Mouse (Mus musculus) urinary bladder, adult 18-20 months (tissue): Measurements from ENCODE around the gene Olfr586.

Experiments
- DNase-seq, 2 experiments: peaks; one replicate each; pipeline ENCODE4 v3.0.0; 2022; ENCODE audit warnings: low spot score in 2 of 2, mixed read lengths in 2 of 2

The Olfr586 gene

DNA sequence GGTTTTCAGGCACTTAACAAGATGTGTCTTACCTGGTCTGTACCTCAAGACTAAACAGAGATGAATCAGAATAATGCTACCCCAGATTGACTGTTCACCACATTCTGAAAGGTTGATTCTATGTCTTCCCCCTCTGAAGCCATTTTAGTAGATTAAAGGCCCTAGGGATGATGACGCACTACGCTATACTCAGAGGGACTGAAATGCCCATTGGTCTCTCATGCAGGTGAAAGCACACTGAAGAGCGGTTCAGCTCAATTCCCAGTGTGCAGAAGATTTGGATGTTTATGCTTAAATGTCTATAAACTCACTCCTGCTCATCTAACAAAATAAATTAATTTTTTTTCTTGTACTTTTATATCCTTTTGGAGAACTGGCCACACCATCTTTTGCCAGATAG is at the start of gene Olfr586:
TSS of gene Olfr586 (minus strand) at position 101 of the 400 bp plus-strand sequence.
- DNase-seq, result no peak

GRCm38 (mm10) chr7:103169697-103170096 is 44.3 kb upstream of the Olfr586 start:
- no peak for DNase-seq

DNA sequence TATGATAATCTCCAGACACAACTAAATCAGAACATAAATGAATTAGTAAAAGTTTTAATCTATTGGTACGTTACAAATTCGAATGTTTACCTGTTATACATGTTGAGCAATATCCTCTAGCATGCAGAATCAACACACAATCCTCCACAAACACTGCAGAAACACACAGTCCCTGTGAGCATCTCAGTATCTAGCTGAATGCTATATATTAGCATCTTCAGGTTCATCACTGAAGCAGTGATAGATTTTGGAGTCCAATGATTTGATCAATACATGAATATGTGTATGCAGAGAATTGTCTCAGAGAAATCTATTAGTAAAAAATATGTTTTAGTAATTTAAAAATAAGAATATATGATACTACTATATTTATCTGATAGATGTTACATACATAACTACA is 30.8 kb upstream of the Olfr586 start, which contains the start of gene Olfr589:
TSS of gene Olfr589 (minus strand) at position 101 of the 400 bp plus-strand sequence.
- DNase-seq, result no peak

DNA sequence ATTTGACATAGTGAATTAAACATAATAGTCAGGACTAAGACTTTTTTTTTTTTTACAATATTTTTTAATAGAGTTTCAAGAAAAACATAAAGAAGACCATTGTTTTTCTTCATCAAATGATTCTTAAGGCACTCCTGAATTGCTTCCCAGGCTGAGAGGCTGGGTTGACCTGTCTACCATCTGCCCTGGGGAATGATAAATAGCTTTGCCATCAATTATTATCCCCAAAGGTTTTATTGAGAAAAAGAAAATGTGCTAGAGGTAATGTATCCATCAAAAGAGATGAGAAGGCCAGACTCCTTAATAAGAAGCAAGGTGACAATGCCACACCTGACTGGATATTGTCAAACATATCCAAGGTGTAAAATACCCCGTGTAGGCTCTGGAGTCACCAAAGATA is 15.1 kb upstream of the Olfr586 start, which contains the start of gene Olfr588-ps1:
TSS of gene Olfr588-ps1 (plus strand) at position 301 of the 400 bp plus-strand sequence.
- no peak for DNase-seq

GRCm38 (mm10) chr7:103119406-103119805 is 6.0 kb downstream of the Olfr586 start:
- DNase-seq, result no peak

GRCm38 (mm10) chr7:103097420-103097819 is 28.0 kb downstream of the Olfr586 start, which contains the start of gene Olfr585:
Olfr585 (plus strand) TSS chr7:103097720.
- DNase-seq, result no peak

- no peak for DNase-seq
Measured at GRCm38 (mm10) chr7:103081585-103081984, 43.9 kb downstream of the Olfr586 start, which contains the start of gene Olfr584. Olfr584 (plus strand) TSS chr7:103081885.
